Mouse (Mus musculus): ENCODE data around the gene Arpc4.
A peak's percentile ranks its signal among the peaks of the same experiment; 100 is the strongest.

Gene Arpc4

GRCm38 (mm10) chr6:113366639-113367038 lies 11.3 kb upstream of the Arpc4 start:
- no peak for DNase-seq (ENCODE audit: low spot score)

- no peak for DNase-seq (ENCODE audit: low spot score)
Measured at GRCm38 (mm10) chr6:113367574-113367973, 10.3 kb upstream of the Arpc4 start.

GRCm38 (mm10) chr6:113368124-113368523 lies 9.8 kb upstream of the Arpc4 start:
- no peak for DNase-seq (ENCODE audit: low spot score)

- no peak for DNase-seq (ENCODE audit: low spot score)
Measured at GRCm38 (mm10) chr6:113368577-113368976, 9.3 kb upstream of the Arpc4 start.

DNA sequence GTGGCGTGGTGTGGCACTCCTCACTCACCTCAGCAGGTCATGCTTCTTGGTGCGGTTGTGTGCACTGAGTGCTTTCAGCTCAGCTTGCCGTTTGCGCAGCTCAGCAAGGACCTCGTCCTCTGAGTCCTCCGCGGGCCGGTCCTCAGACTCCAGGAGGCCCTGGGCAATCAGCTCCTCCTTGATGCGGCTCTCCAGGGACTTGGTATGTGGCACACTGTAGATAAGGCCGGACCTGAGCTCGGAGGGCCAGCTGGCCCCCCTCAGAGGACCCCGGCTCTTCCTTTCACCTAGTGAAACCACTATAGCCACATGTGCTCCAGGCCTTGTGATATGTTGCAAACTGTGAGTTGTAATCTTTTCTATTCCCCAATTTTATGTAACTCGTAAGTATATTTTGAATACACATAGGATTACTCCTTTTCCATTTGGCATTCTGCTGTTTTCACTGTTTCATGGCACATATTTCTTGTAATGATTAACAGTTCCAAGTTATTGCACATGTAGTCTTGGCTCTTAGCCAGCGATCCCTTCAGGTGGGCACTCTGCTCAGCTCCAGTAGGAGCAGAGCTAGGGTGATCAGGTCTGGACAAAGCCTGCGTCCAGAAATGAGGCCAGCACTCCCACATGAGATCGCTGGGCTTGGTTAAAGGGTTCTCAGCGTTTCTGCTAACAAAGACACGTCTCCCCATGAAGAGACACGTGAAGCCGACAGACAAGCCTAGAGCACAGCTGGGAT lies 7.6 kb upstream of the Arpc4 start:
- no peak for DNase-seq (ENCODE audit: low spot score)

DNA sequence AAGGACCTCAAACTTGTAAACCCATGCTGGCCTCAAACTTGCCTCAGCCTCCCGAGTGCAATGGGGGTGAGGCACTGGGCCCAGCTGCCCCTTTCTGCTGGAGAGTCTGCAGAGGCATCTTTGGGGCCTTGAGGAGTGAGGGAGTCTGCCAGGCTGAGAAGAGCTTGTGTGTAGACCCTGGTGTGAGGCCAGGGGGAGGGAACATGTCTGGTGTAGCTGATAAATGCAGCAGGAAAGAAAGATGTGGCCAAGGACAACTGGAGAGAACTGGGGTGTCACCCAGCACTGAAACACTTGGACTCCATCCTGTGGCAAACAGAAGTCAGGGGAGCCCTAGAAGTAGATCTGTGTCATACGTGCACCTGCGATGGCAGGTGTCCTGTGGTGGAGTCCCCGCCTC lies 4.4 kb upstream of the Arpc4 start:
- DNase-seq (ENCODE audit: low spot score): no peak

DNA sequence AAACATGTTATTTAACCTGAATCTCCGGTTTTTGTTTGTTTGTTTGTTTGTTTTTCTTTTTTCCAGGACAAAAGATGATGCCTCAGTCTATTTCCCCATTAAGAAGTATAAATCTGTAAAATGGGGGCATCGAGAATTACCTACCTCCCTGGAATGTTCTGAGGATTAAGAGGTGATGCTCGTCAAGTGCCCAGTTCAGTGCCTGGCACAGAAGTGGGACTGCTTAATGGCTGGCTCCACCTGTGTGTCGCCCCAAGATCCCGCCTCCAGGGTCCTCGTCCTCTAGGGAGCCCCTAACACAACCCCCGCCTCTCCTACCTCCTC lies 781 bp upstream of the Arpc4 start:
- no peak for DNase-seq (ENCODE audit: low spot score)

DNA sequence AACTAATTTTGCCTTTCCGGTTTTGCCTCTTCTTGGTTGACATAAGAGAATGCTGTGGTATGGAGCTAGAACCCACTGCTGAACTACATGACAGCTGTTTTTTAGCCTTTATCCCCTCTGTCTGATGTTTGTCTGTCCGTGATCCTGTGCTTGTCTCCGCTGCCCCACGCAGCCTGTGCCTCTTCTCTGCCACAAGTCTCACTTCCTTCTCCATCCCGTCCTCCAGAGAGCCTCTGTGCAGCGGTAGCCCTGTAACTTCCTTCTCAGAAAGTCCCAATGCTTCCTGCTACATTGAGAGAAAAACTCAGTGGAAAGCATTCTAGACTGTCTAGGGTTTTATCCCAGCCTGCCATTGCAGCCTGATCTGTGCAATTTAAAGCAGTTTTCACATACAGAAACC lies 1.3 kb downstream of the Arpc4 start:
- no peak for DNase-seq (ENCODE audit: low spot score)

DNA sequence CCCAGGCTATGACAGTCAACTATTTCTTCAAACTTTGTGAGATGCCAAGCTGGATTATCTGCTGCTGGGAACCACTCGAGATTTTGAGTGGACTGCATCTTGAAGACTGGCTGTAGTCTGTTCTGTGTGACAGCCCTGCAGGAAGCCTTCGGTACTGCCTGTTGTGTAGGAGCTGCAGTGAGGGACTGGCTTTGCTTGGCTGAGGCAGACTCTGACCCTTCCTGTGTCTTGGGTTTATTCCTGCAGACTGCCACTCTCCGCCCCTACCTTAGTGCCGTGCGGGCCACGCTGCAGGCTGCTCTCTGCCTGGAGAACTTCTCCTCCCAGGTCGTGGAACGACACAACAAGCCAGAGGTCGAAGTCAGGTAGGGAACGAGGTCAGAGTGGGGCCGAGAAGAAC lies 2.6 kb downstream of the Arpc4 start:
- DNase-seq (ENCODE audit: low spot score): no peak

- DNase-seq (ENCODE audit: low spot score): no peak
Measured at GRCm38 (mm10) chr6:113384351-113384927, 6.5 kb downstream of the Arpc4 start.

DNA sequence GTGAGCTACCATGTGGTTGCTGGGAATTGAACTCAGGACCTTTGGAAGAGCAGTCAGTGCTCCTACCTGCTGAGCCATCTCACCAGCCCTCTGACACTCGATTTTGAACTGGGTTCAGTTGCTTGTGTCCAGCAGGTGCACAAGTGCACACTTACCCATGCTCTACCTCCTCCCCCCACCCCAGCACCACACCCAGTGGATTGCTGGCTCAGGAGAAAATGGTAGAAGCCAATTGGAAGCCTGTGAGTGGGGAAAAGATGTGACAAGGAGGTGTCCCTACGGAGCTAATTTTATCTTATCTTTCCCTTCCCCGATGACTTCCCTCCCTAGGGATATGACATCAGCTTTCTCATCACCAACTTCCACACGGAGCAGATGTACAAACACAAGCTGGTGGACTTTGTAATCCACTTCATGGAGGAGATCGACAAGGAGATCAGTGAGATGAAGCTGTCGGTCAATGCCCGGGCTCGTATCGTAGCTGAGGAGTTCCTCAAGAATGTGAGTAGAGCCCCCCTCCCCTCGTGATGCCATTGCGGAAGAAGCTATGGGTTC lies 7.3 kb downstream of the Arpc4 start:
- no peak for DNase-seq (ENCODE audit: low spot score)

- no peak for DNase-seq (ENCODE audit: low spot score)
Measured at GRCm38 (mm10) chr6:113386025-113386424, 8.1 kb downstream of the Arpc4 start.

DNA sequence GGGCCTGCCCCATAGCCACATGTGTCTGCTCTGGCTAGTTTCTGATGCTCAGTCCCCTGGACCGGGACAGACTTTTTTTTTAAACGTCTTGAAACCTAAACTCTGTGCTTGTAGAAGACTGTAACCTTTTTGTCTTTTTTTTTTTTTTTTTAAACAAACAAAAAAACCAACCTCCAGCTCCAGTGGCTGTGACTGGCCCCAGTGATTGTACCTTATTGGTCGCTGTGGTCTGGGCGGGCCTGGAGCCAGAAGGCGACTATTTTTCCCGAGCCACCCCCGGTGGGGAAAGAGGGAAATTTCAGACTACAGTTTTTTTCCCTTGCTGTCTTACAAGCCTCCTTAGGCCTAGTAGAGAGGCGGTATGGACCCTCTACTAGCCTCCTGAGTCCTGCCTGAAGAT lies 11.0 kb downstream of the Arpc4 start, which contains the start of gene Ttll3:
TSS of gene Ttll3 (plus strand) at position 301 of the 400 bp plus-strand sequence.
- DNase-seq (ENCODE audit: low spot score): no peak

DNA sequence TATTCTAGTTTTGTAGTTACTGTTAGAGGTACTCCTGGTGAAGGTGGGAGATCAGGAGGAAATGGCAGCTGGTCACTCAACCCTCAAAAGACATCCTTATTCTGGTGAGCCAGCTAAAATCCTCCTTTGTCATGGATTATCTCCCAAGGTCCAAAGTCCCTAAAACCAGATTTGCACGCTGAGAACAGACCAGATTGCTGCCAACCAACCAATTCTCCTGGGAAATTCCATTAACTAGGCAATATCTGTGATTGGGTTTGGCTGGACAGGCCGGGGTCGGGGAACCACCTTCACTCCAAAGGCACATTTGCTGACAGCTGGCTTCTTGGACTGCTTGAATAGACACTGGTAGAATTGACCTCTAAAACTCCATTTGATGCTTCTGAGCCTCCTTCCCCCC lies 12.8 kb downstream of the Arpc4 start:
- DNase-seq (ENCODE audit: low spot score): no peak

DNA sequence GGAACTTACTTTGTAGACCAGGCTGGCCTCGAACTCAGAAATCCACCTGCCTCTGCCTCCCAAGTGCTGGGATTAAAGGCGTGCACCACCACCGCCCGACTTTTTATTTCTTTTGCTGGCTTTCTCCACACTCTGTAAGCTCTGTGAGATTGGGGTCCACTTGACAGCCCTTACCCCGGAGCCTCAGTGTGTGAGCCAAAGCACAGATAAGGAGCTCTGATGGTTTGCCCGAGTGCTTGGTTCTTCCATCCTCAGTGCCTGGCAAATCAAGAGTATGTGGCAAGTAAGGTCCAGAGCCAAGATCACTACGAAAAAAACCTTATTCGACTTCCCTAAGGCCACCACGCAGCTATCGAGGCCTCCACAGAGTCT lies 14.1 kb downstream of the Arpc4 start:
- no peak for DNase-seq (ENCODE audit: low spot score)

DNA sequence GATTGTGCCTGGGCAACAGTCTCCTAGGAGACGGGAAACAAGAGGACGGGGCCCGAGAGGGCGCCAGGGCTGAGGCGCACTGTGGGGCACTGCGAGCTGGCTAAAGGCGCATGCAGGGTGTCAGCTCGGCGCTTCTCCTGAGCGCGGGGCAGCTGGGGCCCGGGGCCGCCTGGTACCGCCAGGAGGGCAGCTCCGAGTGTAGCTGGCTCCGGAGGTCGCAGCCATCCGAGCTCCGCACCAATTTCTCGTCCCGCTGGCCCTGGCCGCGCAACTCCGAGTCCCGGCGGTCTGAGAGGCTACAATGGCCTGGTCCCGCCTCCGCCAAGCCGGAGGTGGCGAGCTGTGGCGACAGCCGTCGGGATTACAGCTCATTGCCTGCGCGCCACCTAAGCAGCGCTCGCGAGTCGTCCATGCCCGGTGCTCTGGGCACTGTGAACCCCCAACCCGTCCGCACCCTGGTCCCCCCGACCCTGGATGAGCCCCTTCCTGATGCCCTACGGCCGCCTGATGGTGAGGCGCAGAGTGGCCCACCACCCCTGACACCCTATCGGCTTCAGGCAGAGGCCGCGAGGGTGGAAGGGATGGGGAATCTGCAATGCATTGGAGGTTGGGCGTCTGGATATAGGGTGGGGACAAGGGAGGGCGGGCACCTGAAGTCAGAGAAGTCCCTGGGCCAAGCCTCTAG lies 14.6 kb downstream of the Arpc4 start:
- DNase-seq (ENCODE audit: low spot score): peak; percentile 43

DNA sequence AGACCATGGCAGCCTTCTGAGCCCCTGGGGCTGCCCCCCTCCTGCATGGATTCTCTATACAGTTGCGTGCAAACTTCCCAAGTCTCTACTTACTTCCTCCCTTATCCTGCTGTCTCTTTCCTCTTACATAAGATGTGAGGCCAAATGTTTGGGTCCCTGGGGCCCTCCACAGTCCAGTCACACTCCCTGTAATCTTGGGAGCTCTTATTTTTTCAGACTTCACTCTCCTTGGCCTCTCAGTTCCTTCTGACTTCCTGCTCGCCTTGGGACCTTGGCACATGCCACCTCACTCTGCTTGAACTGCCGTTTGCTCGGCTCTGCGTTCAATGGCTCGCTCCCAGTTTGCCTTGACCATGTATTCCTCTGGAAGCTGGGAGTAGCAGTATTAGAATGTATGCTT lies 16.0 kb downstream of the Arpc4 start:
- no peak for DNase-seq (ENCODE audit: low spot score)

GRCm38 (mm10) chr6:113394811-113395210 lies 16.9 kb downstream of the Arpc4 start:
- no peak for DNase-seq (ENCODE audit: low spot score)

- DNase-seq (ENCODE audit: low spot score): no peak
Measured at GRCm38 (mm10) chr6:113395501-113395900, 17.6 kb downstream of the Arpc4 start.

GRCm38 (mm10) chr6:113396270-113397030 lies 18.5 kb downstream of the Arpc4 start:
- DNase-seq (ENCODE audit: low spot score): no peak

- no peak for DNase-seq (ENCODE audit: low spot score)
Measured at GRCm38 (mm10) chr6:113402094-113402493, 24.2 kb downstream of the Arpc4 start.

DNA sequence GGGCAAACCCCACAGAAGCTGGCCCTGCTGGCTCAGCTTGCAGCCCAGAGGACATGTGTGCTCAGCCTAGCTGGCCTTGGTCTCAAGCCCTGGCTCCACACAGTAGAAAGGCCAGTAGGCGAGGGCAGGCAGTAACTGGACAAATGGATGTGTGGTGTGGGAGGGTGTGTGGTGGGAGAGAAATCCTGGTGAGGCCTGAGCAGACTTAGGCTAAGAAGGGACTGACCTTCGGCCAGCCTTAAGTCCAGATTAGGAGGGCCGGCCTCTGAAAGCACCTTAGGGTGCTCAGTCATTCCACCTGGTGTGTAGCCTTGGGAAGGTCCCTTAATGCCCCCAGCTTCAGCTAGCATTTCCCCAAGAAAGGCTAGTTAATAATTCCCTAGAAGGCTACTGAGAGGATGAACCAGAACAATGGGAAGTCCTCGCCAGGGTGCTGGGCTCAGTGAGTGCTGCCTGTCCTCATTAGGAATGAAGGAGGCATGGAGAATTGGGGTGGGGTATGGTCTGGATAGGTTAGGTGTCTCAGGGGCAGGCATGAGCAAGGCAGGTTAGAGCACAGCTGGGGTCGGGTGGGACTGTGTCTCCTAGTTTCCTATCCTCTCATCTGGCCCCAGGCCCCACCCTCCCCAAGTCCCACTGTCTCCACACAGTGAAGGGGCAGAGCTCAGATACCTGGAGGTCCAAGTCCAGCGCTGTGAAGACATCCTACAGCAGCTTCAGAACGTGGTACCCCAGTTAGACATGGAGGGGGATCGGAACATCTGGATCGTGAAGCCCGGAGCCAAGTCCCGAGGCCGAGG lies 26.9 kb downstream of the Arpc4 start:
- no peak for DNase-seq (ENCODE audit: low spot score)

Measured in testis, postnatal 14 days (tissue).